Mouse (Mus musculus): ENCODE measurements around the gene Mcrip1.
"Not testable (repeated sequence)": the region's sequence is repeated elsewhere in the genome, so short reads cannot be mapped to it uniquely, and the experiment has no call there.

The Mcrip1 gene

DNA sequence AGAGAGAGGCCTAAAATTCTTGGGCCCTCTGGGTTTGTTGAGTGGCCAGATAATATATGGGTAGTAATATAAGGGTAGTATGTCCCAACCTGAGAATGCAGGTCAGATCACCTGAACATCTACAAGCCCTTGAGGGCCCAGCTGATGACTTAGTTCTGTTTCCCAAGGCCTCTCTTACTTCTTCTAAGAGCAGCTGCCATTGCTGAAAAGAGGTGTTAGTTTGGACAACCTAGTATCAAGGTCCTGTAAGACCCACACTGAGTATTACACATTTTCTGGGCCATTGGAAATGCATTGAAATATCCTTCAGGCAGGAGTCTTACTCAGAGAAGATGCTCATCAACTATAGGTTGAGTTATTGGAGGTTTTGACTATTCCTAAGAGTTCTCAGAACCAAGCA is 26.4 kb upstream of the Mcrip1 start:
- no peak for DNase-seq (ENCODE audit: low read depth in 2 of 2, low spot score in 2 of 2)

DNA sequence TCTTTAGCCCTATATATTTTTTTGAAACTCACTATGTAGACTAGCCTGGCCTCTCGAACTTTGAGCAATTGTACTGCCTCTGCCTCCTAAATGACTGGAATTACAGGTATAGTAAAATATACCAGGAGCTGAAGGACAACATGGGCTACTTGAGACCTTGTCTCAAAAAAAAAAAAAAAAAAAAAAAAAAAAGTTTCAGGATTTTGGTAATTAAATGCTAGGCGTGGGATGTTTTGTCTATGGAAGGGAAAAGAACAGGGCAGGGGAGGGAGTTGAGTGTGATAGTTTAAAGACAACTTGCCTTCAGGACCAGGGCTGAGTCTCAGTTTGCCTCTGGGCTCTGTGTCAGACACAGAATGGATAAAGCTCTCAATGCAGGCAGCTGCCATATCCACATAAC is 25.5 kb upstream of the Mcrip1 start:
- no peak for DNase-seq (ENCODE audit: low read depth in 2 of 2, low spot score in 2 of 2)

GRCm38 (mm10) chr11:120574278-120574600 is 24.7 kb upstream of the Mcrip1 start:
- DNase-seq (ENCODE audit: low read depth in 2 of 2, low spot score in 2 of 2), result no peak

- no peak for DNase-seq (ENCODE audit: low read depth in 2 of 2, low spot score in 2 of 2)
Observed at GRCm38 (mm10) chr11:120573585-120574277, 24.2 kb upstream of the Mcrip1 start.

DNA sequence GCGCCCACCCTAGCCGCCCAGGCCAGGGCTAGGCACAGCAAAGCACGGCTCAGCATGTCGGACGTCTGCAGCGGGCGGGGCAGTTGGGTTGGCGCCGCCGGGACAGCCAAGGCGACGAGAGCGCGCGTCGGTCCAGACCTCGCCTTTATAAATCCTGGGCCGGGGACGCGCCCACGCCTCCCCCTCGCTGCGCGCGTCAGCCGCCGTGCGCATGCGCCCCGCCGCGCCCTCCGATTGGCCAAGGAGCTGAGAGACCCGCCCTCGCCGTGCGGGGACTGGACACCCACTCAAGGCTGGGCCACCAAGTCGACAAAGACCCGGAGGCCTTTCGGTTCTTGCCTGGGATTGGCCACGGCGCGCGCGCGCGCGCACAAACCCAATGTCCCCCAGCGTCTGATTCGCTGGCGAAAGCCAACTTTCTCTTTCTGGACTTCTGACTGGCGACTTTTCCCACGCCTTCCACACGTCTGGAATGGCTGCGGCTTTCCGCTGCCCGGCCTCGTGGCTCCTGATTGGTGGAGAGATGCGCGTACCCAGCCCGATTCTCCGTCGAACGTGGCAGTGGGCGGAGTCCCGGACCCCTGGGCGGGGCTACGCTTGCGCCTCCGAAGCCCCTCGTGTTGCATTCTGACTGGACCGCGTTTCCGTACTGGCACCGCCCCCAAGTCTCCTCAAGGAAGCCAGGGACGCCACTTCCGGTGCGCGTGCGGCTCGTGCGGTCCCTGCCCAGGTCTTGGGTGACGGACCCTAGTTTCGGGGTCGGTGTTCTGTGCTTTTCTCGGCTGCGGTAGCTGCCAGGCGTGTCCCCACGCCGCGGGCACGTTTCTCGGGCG is 23.4 kb upstream of the Mcrip1 start, which contains the start of gene P4hb:
TSS of gene P4hb (minus strand) at position 502 of the 833 bp plus-strand sequence.
- peak; percentile 97 to 98 for DNase-seq (ENCODE audit: low read depth in 2 of 2, low spot score in 2 of 2)

GRCm38 (mm10) chr11:120572417-120572751 is 22.9 kb upstream of the Mcrip1 start:
- no peak for DNase-seq (ENCODE audit: low read depth in 2 of 2, low spot score in 2 of 2)

- no peak for DNase-seq (ENCODE audit: low read depth in 2 of 2, low spot score in 2 of 2)
Observed at GRCm38 (mm10) chr11:120571754-120572416, 22.4 kb upstream of the Mcrip1 start.

DNA sequence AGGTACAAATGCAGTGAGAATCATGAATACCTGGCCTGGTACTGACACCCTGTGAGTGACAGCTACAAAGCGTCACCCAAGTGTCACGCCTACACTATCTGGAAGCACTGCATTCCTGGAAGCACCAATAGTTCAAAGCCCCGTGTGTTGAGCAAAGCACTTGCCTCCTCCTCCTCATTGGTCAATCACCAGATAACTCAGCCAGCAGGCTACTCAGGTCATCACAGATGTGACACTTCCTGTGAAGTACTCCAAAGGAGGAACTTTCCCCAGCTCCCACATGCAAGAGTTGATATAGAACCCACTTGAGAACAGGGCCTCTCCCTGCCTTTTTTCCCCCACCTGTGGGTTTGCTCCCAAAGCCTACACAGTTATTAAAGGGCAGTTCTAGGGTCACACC is 21.6 kb upstream of the Mcrip1 start:
- DNase-seq (ENCODE audit: low read depth in 2 of 2, low spot score in 2 of 2), result no peak

- DNase-seq (ENCODE audit: low read depth in 2 of 2, low spot score in 2 of 2), result no peak
Observed at GRCm38 (mm10) chr11:120568324-120568723, 18.8 kb upstream of the Mcrip1 start.

DNA sequence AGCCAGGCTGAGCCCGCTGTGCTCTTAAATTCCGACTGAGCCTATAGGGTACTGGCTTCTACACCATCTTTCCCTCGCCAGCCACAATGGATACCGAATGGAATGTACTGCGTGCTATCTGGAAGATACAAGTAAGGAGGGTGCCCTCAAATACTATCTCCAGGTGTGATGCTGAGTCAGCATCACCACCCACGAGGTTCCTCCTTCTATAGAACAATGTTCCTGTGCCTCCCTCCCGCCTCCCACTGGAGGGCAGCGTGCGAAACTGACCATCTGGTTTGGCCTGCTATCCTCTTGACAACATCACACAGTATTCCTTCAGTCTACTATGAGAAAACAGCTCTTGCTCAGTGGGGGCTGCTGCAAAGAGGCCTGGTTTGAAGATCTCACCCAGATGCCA is 15.6 kb upstream of the Mcrip1 start:
- DNase-seq (ENCODE audit: low read depth in 2 of 2, low spot score in 2 of 2), result no peak

DNA sequence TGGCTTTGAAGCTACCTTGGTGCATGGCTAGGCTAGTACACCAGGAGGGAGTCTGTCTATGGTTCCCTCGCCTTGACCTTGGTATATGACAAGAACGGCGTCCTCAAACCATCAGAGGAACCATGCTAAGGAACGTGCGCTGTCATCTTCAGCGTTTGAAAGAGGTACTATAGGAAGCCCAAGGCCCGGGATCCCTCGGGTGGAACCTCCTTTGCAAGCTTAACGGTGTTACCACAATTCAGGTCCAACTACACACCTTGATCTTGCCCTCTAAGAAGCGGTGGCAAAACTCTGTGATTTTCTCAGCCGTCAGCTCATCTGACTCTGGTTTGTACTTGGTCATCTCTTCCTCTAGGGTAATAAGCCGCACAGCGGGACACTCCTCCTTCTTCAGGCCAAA is 13.4 kb upstream of the Mcrip1 start:
- no peak for DNase-seq (ENCODE audit: low read depth in 2 of 2, low spot score in 2 of 2)

GRCm38 (mm10) chr11:120560952-120561728 is 11.6 kb upstream of the Mcrip1 start:
- no peak for DNase-seq (ENCODE audit: low read depth in 2 of 2, low spot score in 2 of 2)

- DNase-seq (ENCODE audit: low read depth in 2 of 2, low spot score in 2 of 2), result not testable (repeated sequence)
Observed at GRCm38 (mm10) chr11:120558843-120559242, 9.3 kb upstream of the Mcrip1 start.

- DNase-seq (ENCODE audit: low read depth in 2 of 2, low spot score in 2 of 2), result no peak
Observed at GRCm38 (mm10) chr11:120555260-120555659, 5.7 kb upstream of the Mcrip1 start.

DNA sequence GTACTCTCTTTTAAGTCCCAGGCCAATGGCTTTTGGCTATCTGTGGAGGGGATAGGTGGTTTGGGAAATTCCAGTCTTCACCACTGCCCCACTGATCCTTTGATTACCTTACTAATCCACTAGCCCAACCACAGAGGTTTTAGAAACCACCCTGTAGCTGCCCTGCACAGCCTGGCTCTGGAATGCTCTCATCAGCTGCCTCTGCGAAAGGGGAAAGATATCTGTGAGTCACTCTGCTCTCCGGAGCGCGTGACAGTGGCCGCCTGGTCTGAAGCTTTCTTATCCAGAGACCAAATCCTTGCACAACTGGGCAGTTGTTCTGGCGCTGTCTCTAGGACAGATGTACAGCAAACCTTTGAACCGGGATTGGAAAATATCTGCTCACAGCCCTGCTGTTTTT is 5.3 kb upstream of the Mcrip1 start:
- DNase-seq (ENCODE audit: low read depth in 2 of 2, low spot score in 2 of 2), result no peak

DNA sequence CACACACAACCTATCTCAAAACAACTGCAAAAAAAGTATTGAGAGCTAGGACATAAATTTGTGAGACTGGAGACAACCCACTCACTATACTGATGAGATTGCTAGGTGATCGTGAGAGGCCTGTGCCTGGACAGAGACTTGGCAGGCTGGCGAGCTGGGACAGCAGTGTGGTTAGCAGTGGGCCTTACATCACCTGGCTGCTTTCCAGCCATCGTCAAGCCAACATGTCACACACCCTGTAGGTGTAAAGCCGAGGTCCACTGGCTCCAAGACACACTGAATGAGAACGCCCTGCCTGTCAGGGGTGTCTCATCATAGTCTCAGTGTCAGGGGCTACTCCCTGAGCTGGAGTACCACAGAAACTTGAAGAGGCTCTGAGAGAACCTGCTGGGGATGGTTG is 3.2 kb upstream of the Mcrip1 start:
- DNase-seq (ENCODE audit: low read depth in 2 of 2, low spot score in 2 of 2), result no peak

GRCm38 (mm10) chr11:120550810-120551440 is 1.4 kb upstream of the Mcrip1 start, which contains the start of gene Ppp1r27:
Ppp1r27 (minus strand) TSS chr11:120551132.
- no peak for DNase-seq (ENCODE audit: low read depth in 2 of 2, low spot score in 2 of 2)

- DNase-seq (ENCODE audit: low read depth in 2 of 2, low spot score in 2 of 2), result no peak
Observed at GRCm38 (mm10) chr11:120549986-120550809, 671 bp upstream of the Mcrip1 start.

GRCm38 (mm10) chr11:120548786-120549167 is 750 bp downstream of the Mcrip1 start:
- DNase-seq (ENCODE audit: low read depth in 2 of 2, low spot score in 2 of 2), result no peak

GRCm38 (mm10) chr11:120548214-120548613 is 1.3 kb downstream of the Mcrip1 start:
- DNase-seq (ENCODE audit: low read depth in 2 of 2, low spot score in 2 of 2), result no peak
